Mouse (Mus musculus) Patski (cell line): ENCODE measurements at regions not wholly inside any gene's neighbourhood (a gene's known extent, or its start where the extent isn't known, plus 50 kb on each side); places are given as distances from the start of the nearest gene placed in this dataset.
"Not testable (repeated sequence)": the region's sequence is repeated elsewhere in the genome, so short reads cannot be mapped to it uniquely, and the experiment has no call there.

ENCODE experiments used
- ATAC-seq: fragments of 100-300 bp; one replicate; pipeline ENCODE4 v1.8.0; 2021
- CTCF ChIA-PET: fragments of 350-600 bp; sonication (Branson Sonifier 250); formaldehyde crosslinking; loops from one replicate; lab custom pipeline; 2022; ENCODE audit warnings: inconsistent platforms; lab: Charles Lee
- POLR2A ChIA-PET: fragments of 350-600 bp; sonication (Branson Sonifier 250); formaldehyde crosslinking; loops from one replicate; lab custom pipeline; 2022; ENCODE audit warnings: antibody characterized with exemption, inconsistent platforms; lab: Charles Lee
- DNase-seq: peaks from one replicate; pipeline ENCODE4 v3.0.0-alpha.2; 2011; ENCODE audit warnings: low read depth, low spot score
- H3K27me3 ChIP-seq: fragments of 371-371 bp; one replicate; pipeline ENCODE4 v1.5.1; 2021
- CTCF ChIP-seq: fragments of 100-300 bp; IDR thresholded peaks from one replicate; pipeline ENCODE4 v1.5.1; 2021
- in situ Hi-C: fragments of 300-500 bp; cut with MboI; formaldehyde crosslinking; loops from 3 replicates; pipeline ENCODE4 v1.11.1; 2018; ENCODE audit warnings: low pct_unique_long_range_greater_than_20kb, mixed read lengths

GRCm38 (mm10) chr8:99763012-99763411 is 346.7 kb upstream of the Cdh8 start:
- ATAC-seq (no peak), DNase-seq (no peak)
- peaks cover 3% of the 10 kb centered on the region for H3K27me3 ChIP-seq
- CTCF ChIA-PET: no interaction called here
- in situ Hi-C loops: no loop called here
- POLR2A ChIA-PET: no interaction called here
- no peak for TF ChIP-seq CTCF

- ATAC-seq: no peak
- ChIA-PET CTCF (no interaction called here), POLR2A (no interaction called here)
- TF ChIP-seq CTCF: no peak
- H3K27me3 ChIP-seq: no peaks in the 10 kb centered on the region
- DNase-seq: no peak
- in situ Hi-C loops: no loop called here
Observed at GRCm38 (mm10) chr8:99736190-99736589, 319.9 kb upstream of the Cdh8 start.

- POLR2A ChIA-PET: no interaction called here
- DNase-seq: no peak
- no peak for TF ChIP-seq CTCF
- in situ Hi-C loops: no loop called here
- no peak for ATAC-seq
- no peaks in the 10 kb centered on the region for H3K27me3 ChIP-seq
- CTCF ChIA-PET: no interaction called here
Observed at GRCm38 (mm10) chr8:99724626-99725218, 308.5 kb upstream of the Cdh8 start.

- DNase-seq (no peak), ATAC-seq (no peak)
- in situ Hi-C loops: no loop called here
- H3K27me3 ChIP-seq: no peaks in the 10 kb centered on the region
- CTCF ChIA-PET: interaction anchor here (1.5 kb wide), 1 partner anchor 18 kb away, joined by 3 read pairs; no protein-coding TSS in a partner anchor
- POLR2A ChIA-PET: no interaction called here
- TF ChIP-seq CTCF: no peak
Observed at GRCm38 (mm10) chr8:99718927-99719326, 302.7 kb upstream of the Cdh8 start.

- ATAC-seq (no peak), DNase-seq (no peak)
- no peak for TF ChIP-seq CTCF
- H3K27me3 ChIP-seq: no peaks in the 10 kb centered on the region
- CTCF ChIA-PET: no interaction called here
- in situ Hi-C loops: no loop called here
- POLR2A ChIA-PET: no interaction called here
Observed at GRCm38 (mm10) chr8:99681673-99682072, 265.4 kb upstream of the Cdh8 start.

GRCm38 (mm10) chr8:99679253-99679899 is 263.1 kb upstream of the Cdh8 start:
- H3K27me3 ChIP-seq, DNase-seq, in situ Hi-C loops, ATAC-seq, POLR2A ChIA-PET: not testable (repeated sequence)
- CTCF ChIA-PET: interaction anchor here (1.1 kb wide), 1 partner anchor 11 kb away, joined by 7 read pairs; no protein-coding TSS in a partner anchor

- in situ Hi-C loops, DNase-seq, H3K27me3 ChIP-seq, ATAC-seq: not testable (repeated sequence)
- ChIA-PET POLR2A (interaction anchor here (0.7 kb wide), 1 partner anchor 161 kb away, joined by 3 read pairs; no protein-coding TSS in a partner anchor), CTCF (interaction anchor here (0.6 to 2.0 kb wide), 3 partner anchors 11 to 54 kb away, joined by 3 to 7 read pairs (median 4); no protein-coding TSS in a partner anchor)
Observed at GRCm38 (mm10) chr8:99667693-99668092, 251.4 kb upstream of the Cdh8 start.

- ATAC-seq: no peak
- POLR2A ChIA-PET: no interaction called here
- TF ChIP-seq CTCF: no peak
- in situ Hi-C loops: no loop called here
- no peaks in the 10 kb centered on the region for H3K27me3 ChIP-seq
- CTCF ChIA-PET: no interaction called here
- DNase-seq: no peak
Observed at GRCm38 (mm10) chr8:99651302-99651621, 235.0 kb upstream of the Cdh8 start.

GRCm38 (mm10) chr8:99650587-99651301 is 234.5 kb upstream of the Cdh8 start:
- in situ Hi-C loops: no loop called here
- DNase-seq (no peak), ATAC-seq (no peak)
- no peaks in the 10 kb centered on the region for H3K27me3 ChIP-seq
- ChIA-PET POLR2A (no interaction called here), CTCF (no interaction called here)
- no peak for TF ChIP-seq CTCF

GRCm38 (mm10) chr8:99640543-99640942 is 224.3 kb upstream of the Cdh8 start:
- ChIA-PET POLR2A (no interaction called here), CTCF (no interaction called here)
- TF ChIP-seq CTCF: no peak
- no peak for DNase-seq
- H3K27me3 ChIP-seq: no peaks in the 10 kb centered on the region
- in situ Hi-C loops: no loop called here
- ATAC-seq: no peak

- ATAC-seq, in situ Hi-C loops, H3K27me3 ChIP-seq, POLR2A ChIA-PET, DNase-seq: not testable (repeated sequence)
- CTCF ChIA-PET: interaction anchor here (1.6 kb wide), 1 partner anchor 9 kb away, joined by 4 read pairs; no protein-coding TSS in a partner anchor
Observed at GRCm38 (mm10) chr8:99630958-99631357, 214.7 kb upstream of the Cdh8 start.
